Mouse (Mus musculus) liver, embryonic 15.5 days (tissue): Measurements from ENCODE around the gene Pced1b. TPM values are rescaled to one million over a fixed set of nuclear protein-coding genes. Genes with fewer than 3 reads are reported as not detected.

Experiments used
- ATAC-seq: fragments of 200-750 bp; cut with Nextera tagmentation; 2 replicates; pipeline ENCODE4 v1.8.0; 2017; ENCODE audit warnings: moderate number of reproducible peaks, mild to moderate bottlenecking, moderate library complexity; ENCODE audit not compliant: insufficient read depth
- H3K27ac ChIP-seq: fragments of 300-500 bp; sonication (generic); replicated peaks from 2 replicates; pipeline ENCODE4 v1.5.1; 2015; ENCODE audit warnings: mild to moderate bottlenecking, inconsistent platforms
- H3K27me3 ChIP-seq: fragments of 300-500 bp; sonication (generic); 2 replicates; pipeline ENCODE4 v1.6.1; 2015; ENCODE audit warnings: mild to moderate bottlenecking, inconsistent platforms
- H3K36me3 ChIP-seq: fragments of 300-500 bp; sonication (generic); replicated peaks from 2 replicates; pipeline ENCODE4 v1.6.1; 2015; ENCODE audit warnings: moderate library complexity, mild to moderate bottlenecking, inconsistent platforms
- H3K4me1 ChIP-seq: fragments of 300-500 bp; sonication (generic); replicated peaks from 2 replicates; pipeline ENCODE4 v1.6.1; 2015; ENCODE audit warnings: inconsistent platforms
- H3K4me2 ChIP-seq: fragments of 300-500 bp; sonication (generic); 2 replicates; pipeline ENCODE4 v1.6.1; 2015; ENCODE audit warnings: moderate library complexity, mild to moderate bottlenecking, inconsistent platforms
- H3K4me3 ChIP-seq: fragments of 300-500 bp; sonication (generic); replicated peaks from 2 replicates; pipeline ENCODE4 v1.5.1; 2015; ENCODE audit warnings: mild to moderate bottlenecking, inconsistent platforms
- H3K9ac ChIP-seq: fragments of 300-500 bp; sonication (generic); 2 replicates; pipeline ENCODE4 v1.6.1; 2015; ENCODE audit warnings: moderate library complexity, mild to moderate bottlenecking, inconsistent platforms
- H3K9me3 ChIP-seq: fragments of 300-500 bp; sonication (generic); replicated peaks from 2 replicates; pipeline ENCODE4 v1.6.1; 2016; ENCODE audit warnings: inconsistent platforms
- WGBS: fragments of 180-500 bp; shearing (Covaris S2); methylation state at CpG from one replicate; pipeline ENCODE4 v1.1.7; 2015; ENCODE audit warnings: mixed read lengths; ENCODE audit not compliant: insufficient replicate concordance; 5-methylcytosine and 5-hydroxymethylcytosine counted together
- polyA plus RNA-seq: library from polyadenylated mRNA; unstranded; fragments of >200 nt; fragmentation: Nextera tagmentation; extraction: Ambion mirVana; gene quantifications from 2 replicates; pipeline ENCODE4 v1.2.1, GENCODE M21; 2015

Gene Pced1b
- polyA plus RNA-seq, 1 experiment from 2014 or later, result 3.5 TPM

DNA sequence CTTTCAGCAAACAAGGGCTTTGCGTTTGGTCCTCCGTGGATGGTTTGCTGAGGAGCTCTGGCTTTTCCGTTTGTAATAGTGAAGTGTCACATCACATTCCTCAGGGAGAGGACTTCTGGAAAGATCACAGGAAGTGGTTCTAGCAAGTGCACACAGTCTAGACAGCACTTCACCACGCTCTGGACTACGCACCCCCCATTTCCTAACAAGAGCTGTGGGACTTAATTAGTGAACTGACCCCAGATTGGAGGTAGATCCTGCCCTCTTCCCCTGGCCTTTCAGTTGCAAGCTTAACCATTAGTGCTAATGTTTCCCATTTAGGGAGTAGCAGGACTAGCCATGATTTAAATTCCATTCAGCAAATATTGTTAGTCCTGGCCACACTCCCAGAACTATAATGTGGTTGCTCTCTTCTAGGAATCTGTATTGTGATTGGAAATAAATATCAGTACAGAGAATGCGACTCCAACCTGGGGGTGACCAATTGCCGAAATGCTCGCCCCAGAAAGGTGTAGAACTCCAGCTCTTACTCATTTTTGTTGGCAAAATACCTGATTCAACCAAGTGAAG lies 10.4 kb downstream of the Pced1b start:
- WGBS, result 64% methylated on average over 8 of the region's 8 CpGs
- Histone ChIP-seq H3K9me3 (no peaks in the 10 kb centered on the region), H3K9ac (no peak overlapping the region), H3K4me1 (no peaks in the 10 kb centered on the region), H3K27ac (no peak overlapping the region), H3K4me2 (no peak overlapping the region), H3K27me3 (no peaks in the 10 kb centered on the region), H3K4me3 (no peak overlapping the region), H3K36me3 (no peaks in the 10 kb centered on the region)
- ATAC-seq, result no peak

DNA sequence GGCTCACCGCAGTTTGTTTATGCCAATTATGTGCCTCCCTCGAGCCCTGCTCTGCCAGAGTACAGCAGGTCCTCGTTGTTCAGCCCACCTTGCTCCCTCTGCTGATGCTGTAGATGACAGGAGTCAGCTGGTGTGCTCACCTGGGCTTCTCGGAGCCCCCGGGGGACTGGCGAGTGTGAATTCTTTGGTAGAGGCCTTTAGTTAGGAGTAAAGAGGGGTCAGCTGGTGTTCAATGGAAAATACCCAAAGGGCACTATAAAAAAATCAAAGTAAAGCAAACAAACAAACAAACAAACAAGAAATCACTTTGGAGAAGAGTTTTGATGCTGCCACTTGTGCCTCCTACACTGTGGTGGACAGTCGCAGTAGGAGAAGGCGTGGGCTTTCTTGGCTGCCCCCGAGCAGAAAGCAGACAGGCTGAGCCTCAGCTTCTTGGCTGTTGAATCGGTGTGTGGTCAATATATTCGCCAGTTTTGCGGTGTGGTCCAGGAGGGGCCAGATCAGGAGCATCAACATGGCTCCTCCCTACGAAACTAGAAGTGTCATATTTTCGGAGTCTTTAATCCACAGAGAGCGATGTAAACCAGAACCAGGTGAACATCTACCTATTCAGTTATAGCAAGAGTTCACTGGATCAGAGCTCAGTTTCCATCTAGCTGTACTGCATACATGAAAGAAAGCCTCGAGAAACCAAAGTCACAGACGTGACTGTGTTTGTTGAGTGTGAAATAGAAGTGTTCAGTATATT lies 11.8 kb downstream of the Pced1b start:
- Histone ChIP-seq H3K27ac (no peak overlapping the region), H3K4me1 (no peaks in the 10 kb centered on the region), H3K27me3 (no peaks in the 10 kb centered on the region), H3K9me3 (no peaks in the 10 kb centered on the region), H3K4me3 (no peak overlapping the region), H3K36me3 (no peaks in the 10 kb centered on the region), H3K4me2 (no peak overlapping the region), H3K9ac (no peak overlapping the region)
- no peak for ATAC-seq
- WGBS, result 75% methylated on average over 17 of the region's 17 CpGs

DNA sequence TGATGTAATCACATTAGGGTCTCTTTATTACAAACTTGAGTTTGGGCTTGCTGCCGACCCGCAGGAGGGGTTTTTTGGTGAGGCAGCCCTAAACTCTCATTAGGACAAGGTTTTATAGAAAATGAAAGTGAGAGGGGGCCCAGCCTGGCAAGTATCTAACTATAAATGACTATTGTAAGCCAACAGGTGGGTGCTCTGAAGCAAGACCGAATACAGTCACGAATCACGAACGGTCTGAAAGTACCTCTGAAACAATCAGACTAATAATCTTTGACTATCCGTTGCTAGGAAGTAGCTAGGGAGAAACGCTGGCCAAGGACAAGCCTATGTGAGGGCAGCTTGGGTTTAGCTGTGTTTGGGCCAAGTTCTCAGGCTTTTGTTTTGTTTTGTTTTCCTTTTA lies 12.4 kb downstream of the Pced1b start:
- Histone ChIP-seq H3K27me3 (no peaks in the 10 kb centered on the region), H3K9ac (no peak overlapping the region), H3K4me1 (no peaks in the 10 kb centered on the region), H3K27ac (no peak overlapping the region), H3K4me3 (no peak overlapping the region), H3K36me3 (no peaks in the 10 kb centered on the region), H3K9me3 (no peaks in the 10 kb centered on the region), H3K4me2 (no peak overlapping the region)
- no peak for ATAC-seq
- WGBS, result 70% methylated on average over 8 of the region's 8 CpGs

- Histone ChIP-seq H3K27me3 (no peaks in the 10 kb centered on the region), H3K9ac (no peak overlapping the region), H3K4me3 (no peak overlapping the region), H3K4me2 (no peak overlapping the region), H3K9me3 (no peaks in the 10 kb centered on the region), H3K27ac (no peak overlapping the region), H3K4me1 (no peaks in the 10 kb centered on the region), H3K36me3 (no peaks in the 10 kb centered on the region)
- ATAC-seq, result no peak
- WGBS, result 52% methylated on average over 11 of the region's 11 CpGs
Measured at GRCm38 (mm10) chr15:97259968-97260597, 13.2 kb downstream of the Pced1b start.

DNA sequence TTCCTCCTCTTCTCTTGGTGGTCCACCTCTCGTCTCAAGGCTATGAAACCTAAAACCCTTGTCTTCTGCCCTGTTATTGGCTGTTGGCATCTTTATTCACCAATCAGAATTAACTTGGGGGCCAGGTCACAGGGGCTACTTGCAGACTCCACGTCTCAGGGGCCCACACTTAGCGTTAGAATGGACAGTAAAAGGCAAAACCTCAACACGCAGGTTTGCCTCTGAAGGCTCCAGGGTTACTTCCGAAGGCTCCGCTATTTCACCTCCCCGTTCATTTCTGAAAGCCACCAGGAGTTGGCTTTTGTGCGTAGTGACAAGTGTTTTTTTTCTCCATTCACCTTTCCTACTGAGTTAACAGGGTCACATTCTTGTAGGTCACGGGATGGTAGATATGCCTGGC lies 15.3 kb downstream of the Pced1b start:
- H3K9ac ChIP-seq, result no peak overlapping the region
- H3K4me1 ChIP-seq, result no peaks in the 10 kb centered on the region
- no peak overlapping the region for H3K4me3 ChIP-seq
- H3K4me2 ChIP-seq, result no peak overlapping the region
- no peak overlapping the region for H3K27ac ChIP-seq
- WGBS, result 71% methylated on average over 9 of the region's 9 CpGs
- H3K9me3 ChIP-seq, result no peaks in the 10 kb centered on the region
- H3K36me3 ChIP-seq, result no peaks in the 10 kb centered on the region
- no peaks in the 10 kb centered on the region for H3K27me3 ChIP-seq
- no peak for ATAC-seq

- no peak overlapping the region for H3K4me2 ChIP-seq
- WGBS, result 66% methylated on average over 14 of the region's 14 CpGs
Measured at GRCm38 (mm10) chr15:97266236-97266845, 19.4 kb downstream of the Pced1b start.

GRCm38 (mm10) chr15:97267094-97267695 lies 20.3 kb downstream of the Pced1b start:
- no peaks in the 10 kb centered on the region for H3K27me3 ChIP-seq
- H3K9me3 ChIP-seq, result no peaks in the 10 kb centered on the region
- peaks cover 4% of the 10 kb centered on the region; the same call in 1 of the 2 replicates for H3K4me1 ChIP-seq
- H3K4me2 ChIP-seq, result no peak overlapping the region
- ATAC-seq, result no peak
- WGBS, result 57% methylated on average over 8 of the region's 8 CpGs
- no peak overlapping the region for H3K9ac ChIP-seq
- no peak overlapping the region for H3K4me3 ChIP-seq
- H3K36me3 ChIP-seq, result no peaks in the 10 kb centered on the region
- H3K27ac ChIP-seq, result no peak overlapping the region

More at GRCm38 (mm10) chr15:97266236-97266845, 19.4 kb downstream of the Pced1b start:
- Histone ChIP-seq H3K36me3 (no peaks in the 10 kb centered on the region), H3K4me1 (no peaks in the 10 kb centered on the region), H3K4me3 (no peak overlapping the region), H3K9me3 (no peaks in the 10 kb centered on the region), H3K27ac (no peak overlapping the region), H3K27me3 (no peaks in the 10 kb centered on the region), H3K9ac (no peak overlapping the region)
- ATAC-seq, result no peak

DNA sequence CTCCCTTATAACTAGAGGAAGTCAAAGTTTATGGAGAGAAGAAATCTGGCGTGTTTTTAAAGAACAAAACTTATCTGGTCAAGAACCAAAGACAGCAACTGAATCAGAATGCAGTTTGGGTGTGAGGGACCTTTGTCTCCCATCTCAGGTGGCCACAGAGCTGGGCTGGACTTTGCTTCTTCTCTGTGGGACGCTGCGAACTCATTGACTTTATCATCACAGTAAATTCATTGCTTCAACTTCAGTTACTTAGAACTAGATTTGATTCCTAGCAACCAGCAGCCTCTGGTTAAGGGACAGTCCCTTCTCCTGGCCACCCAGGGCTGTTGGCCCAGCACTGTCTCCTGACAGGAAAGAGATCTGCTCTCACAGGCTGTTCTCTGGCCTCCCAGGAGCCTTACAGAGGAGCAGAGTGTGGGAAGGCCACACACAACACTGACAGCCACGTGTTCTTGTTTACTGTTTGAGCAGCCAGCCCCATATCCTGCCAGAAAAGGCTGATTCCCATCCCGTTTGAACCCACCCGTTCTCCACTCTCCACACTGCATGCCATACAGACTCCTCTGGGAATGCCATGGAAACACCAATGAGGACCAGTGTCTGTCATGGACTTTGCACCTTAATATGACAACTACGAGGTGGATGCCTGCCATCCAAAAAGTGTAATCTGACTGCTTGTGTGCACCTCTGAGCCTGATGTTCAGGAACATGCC lies 25.2 kb downstream of the Pced1b start:
- H3K4me1 ChIP-seq, result peaks cover 7% of the 10 kb centered on the region; the same call in 1 of the 2 replicates
- H3K27ac ChIP-seq, result no peak overlapping the region
- no peak overlapping the region for H3K9ac ChIP-seq

GRCm38 (mm10) chr15:97272831-97273230 lies 25.9 kb downstream of the Pced1b start:
- Histone ChIP-seq H3K36me3 (no peaks in the 10 kb centered on the region), H3K4me3 (no peak overlapping the region), H3K4me1 (peaks cover 7% of the 10 kb centered on the region; the same call in 1 of the 2 replicates), H3K4me2 (no peak overlapping the region), H3K27ac (no peak overlapping the region), H3K9me3 (no peaks in the 10 kb centered on the region), H3K27me3 (no peaks in the 10 kb centered on the region), H3K9ac (no peak overlapping the region)
- no peak for ATAC-seq
- WGBS, result 73% methylated on average over 3 of the region's 3 CpGs

More for the DNA sequence above, 25.2 kb downstream of the Pced1b start:
- peak; percentile 34 for ATAC-seq
- H3K27me3 ChIP-seq, result no peaks in the 10 kb centered on the region
- H3K9me3 ChIP-seq, result no peaks in the 10 kb centered on the region
- H3K4me3 ChIP-seq, result no peak overlapping the region
- H3K4me2 ChIP-seq, result no peak overlapping the region
- WGBS, result 32% methylated on average over 7 of the region's 7 CpGs
- H3K36me3 ChIP-seq, result no peaks in the 10 kb centered on the region

DNA sequence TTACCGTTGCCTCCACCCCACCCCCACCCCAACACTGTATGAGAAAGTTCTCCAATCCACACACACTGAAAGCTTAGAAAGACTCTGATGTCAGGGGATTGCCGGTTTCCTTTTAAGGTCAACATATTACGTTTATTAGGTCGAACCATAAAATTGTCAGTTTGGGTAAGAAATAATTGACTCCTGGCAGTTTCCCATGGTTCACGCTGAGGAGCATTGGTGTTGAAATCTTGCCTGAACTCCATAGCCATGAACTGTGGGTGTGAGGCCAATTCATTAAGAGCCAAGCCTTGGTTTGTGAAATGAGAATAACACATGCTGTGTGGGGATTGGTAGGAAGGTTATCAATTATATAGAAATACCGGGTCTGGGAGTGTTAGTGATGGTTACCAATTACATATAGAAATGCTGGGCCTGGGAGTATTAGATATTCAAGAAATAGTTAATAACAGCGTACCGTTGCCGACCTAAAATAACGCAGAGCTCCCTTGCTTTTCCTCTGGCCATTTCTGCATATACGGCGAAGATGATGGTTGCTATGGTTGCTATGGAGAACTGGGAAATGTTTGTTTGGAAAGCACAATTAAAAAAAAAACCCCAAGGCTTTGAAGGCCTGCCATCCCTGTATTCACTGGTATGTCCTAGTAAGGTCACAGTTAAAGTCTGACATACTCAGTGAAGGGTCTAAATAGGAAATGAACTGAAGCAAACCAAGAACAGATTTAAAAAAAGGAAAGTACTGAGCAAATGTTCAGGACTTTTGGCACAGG lies 28.9 kb downstream of the Pced1b start:
- H3K4me3 ChIP-seq, result no peak overlapping the region
- 79% methylated on average over 12 of the region's 12 CpGs for WGBS
- H3K4me1 ChIP-seq, result peaks cover 7% of the 10 kb centered on the region; the same call in 1 of the 2 replicates
- no peaks in the 10 kb centered on the region for H3K27me3 ChIP-seq
- ATAC-seq, result no peak
- no peaks in the 10 kb centered on the region for H3K36me3 ChIP-seq
- H3K9ac ChIP-seq, result no peak overlapping the region
- no peaks in the 10 kb centered on the region for H3K9me3 ChIP-seq
- no peak overlapping the region for H3K27ac ChIP-seq
- H3K4me2 ChIP-seq, result no peak overlapping the region
